In the genomic region with DNA sequence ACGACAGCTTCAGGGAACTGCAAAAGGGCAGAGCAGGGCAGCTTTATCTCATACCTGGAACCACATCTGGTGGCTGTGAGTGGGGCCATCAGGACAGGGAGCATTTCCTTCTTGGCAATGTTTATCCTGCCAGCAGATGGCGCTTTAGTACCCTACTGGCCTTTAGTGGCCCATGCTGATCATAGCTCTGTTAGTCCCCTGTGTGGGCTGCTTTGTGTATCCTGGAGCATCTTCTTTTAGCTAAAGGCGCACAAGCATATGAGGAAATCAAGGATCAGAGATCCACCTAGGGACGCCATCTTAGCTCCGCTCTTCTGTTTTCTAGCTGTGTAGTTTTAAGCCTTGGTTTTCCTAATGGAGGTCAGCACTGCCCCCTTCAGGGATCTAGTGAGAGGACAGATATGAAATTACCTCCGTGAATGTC, we compare ENCODE assay signal across 8 mouse cellular contexts. TPM values are rescaled to one million over a fixed set of nuclear protein-coding genes. Genes with fewer than 3 reads are reported as not detected.
A peak's percentile ranks its signal among the peaks of the same experiment; 100 is the strongest.
DNase-seq lines count a peak whose midpoint lies in the region; ATAC-seq and TF ChIP-seq lines count a peak whose summit lies in the region.

No protein-coding gene starts in this region.

- no peak for DNase-seq in frontal cortex, postnatal 14 days (ENCODE audit: low spot score in 2 of 2)
- DNase-seq in 3134 (ENCODE audit: extremely low read depth, insufficient read length, low spot score) (peak; percentile 73), Patski (ENCODE audit: low read depth, low spot score) (no peak)
- DNase-seq in embryo, embryonic 11.5 days (ENCODE audit: low read depth, low spot score) = peak; percentile 46
- DNase-seq in kidney, postnatal 14 days = peak; percentile 36
- DNase-seq in mesoderm, embryonic 11.5 days (ENCODE audit: low read depth, low spot score) = peak; percentile 71

- ATAC-seq in frontal cortex, adult (ENCODE audit: low TSS enrichment) = peak; percentile 76
- peak; percentile 60 for ATAC-seq in Patski
- no peak for ATAC-seq in monocyte, adult 5-6 weeks (replicated peaks; ENCODE audit: insufficient number of reproducible peaks, low FRiP score, low TSS enrichment, poor library complexity, severe bottlenecking)

- POLR2A ChIA-PET in Patski (lab: Charles Lee) = interaction anchor here (0.8 kb wide), 1 partner anchor 10 kb away, joined by 3 read pairs; no protein-coding TSS in a partner anchor

- H3K27me3 ChIP-seq in Patski = no peaks in the 10 kb centered on the region

- in situ Hi-C loops in Patski (cut with MboI; ENCODE audit: low pct_unique_long_range_greater_than_20kb) = no loop called here

- TF ChIP-seq CTCF in Patski (IDR thresholded peaks at IDR 0.05) = no peak

- CTCF ChIA-PET in Patski (lab: Charles Lee) = interaction anchor here (0.7 to 2.1 kb wide), 24 partner anchors 9 to 129 kb away, joined by 3 to 28 read pairs (median 3); a partner anchor contains a TSS

RNA-seq across cellular contexts. Expression of a gene that starts 11.0 kb away (rescaled TPM):
- 1.1 TPM for polyA plus RNA-seq in Patski (2021)
- total RNA-seq in monocyte, adult 5-6 weeks (2017) = not detected in 3 replicates

RNA-seq across cellular contexts. Expression of a gene that starts 28.8 kb away (rescaled TPM):
- polyA plus RNA-seq in Patski (2021) = 138 TPM
- total RNA-seq in monocyte, adult 5-6 weeks (2017) = 0.29 TPM in 1 of 3 replicates, not detected in the others

Comparison
In these comparisons a context has a peak if more than half of its experiments do, and no peak if none do; other contexts are left out.
1. DNase-seq: peak in 3134 (single experiment), embryo, embryonic 11.5 days (single experiment), kidney, postnatal 14 days (single experiment) and mesoderm, embryonic 11.5 days (single experiment); none in frontal cortex, postnatal 14 days (0 of 2) and Patski (single experiment).